Mouse (Mus musculus) bone marrow, adult 2 months (tissue): Measurements from ENCODE around the gene Matk. TPM values are rescaled to one million over a fixed set of nuclear protein-coding genes. Genes with fewer than 3 reads are reported as not detected.

Source experiments
- H3K27ac ChIP-seq: fragments of 200-500 bp; 2 replicates; pipeline ENCODE4 v1.5.1; 2012; ENCODE audit warnings: low read depth, mild to moderate bottlenecking, control low read depth, inconsistent platforms, low read length; ENCODE audit not compliant: control insufficient read depth, poor library complexity, insufficient read depth
- H3K4me1 ChIP-seq: fragments of 200-500 bp; 2 replicates; pipeline ENCODE4 v1.6.1; 2011; ENCODE audit warnings: low read length; ENCODE audit not compliant: control insufficient read depth, insufficient read depth
- H3K4me3 ChIP-seq: fragments of 200-500 bp; replicated peaks from 2 replicates; pipeline ENCODE3; 2011; ENCODE audit warnings: mild to moderate bottlenecking, low read depth, low read length, control low read depth; ENCODE audit not compliant: control insufficient read depth
- CTCF ChIP-seq: fragments of 200-500 bp; IDR thresholded peaks from 2 replicates; pipeline ENCODE4 v1.5.1; 2011; ENCODE audit warnings: low read length, control low read depth; ENCODE audit not compliant: control insufficient read depth, insufficient read depth
- POLR2A ChIP-seq: fragments of 200-500 bp; IDR thresholded peaks from 2 replicates; pipeline ENCODE4 v1.6.1; 2011; ENCODE audit warnings: low read depth, mild to moderate bottlenecking, control low read depth, low read length, borderline replicate concordance; ENCODE audit not compliant: control insufficient read depth
- whole genome bisulfite sequencing: fragments of 180-500 bp; shearing (Covaris S2); methylation state at CpG from one replicate; pipeline ENCODE4 v1.1.7; 2018; 5-methylcytosine and 5-hydroxymethylcytosine counted together
- polyA plus RNA-seq: library from polyadenylated mRNA; stranded (reverse); fragments of >200 nt; gene quantifications from 2 replicates; pipeline ENCODE4 v1.2.4, GENCODE M21; 2011; ENCODE audit warnings: low replicate concordance; ENCODE audit not compliant: missing spikeins, insufficient read depth, insufficient read length

Gene Matk
- polyA plus RNA-seq, 1 experiment, result 18.9 TPM

GRCm38 (mm10) chr10:81249442-81249841, 3.3 kb upstream of the Matk start:
- Histone ChIP-seq H3K27ac (no peak overlapping the region), H3K4me1 (peaks cover 2% of the 10 kb centered on the region), H3K4me3 (no peak overlapping the region)
- WGBS, result 77% methylated on average over 8 of the region's 8 CpGs
- TF ChIP-seq CTCF, result no peak
- no peak for TF ChIP-seq POLR2A

GRCm38 (mm10) chr10:81254886-81255285, 2.2 kb downstream of the Matk start:
- WGBS, result 0% methylated on average over 1 of the region's 1 CpGs
- H3K4me3 ChIP-seq, result no peak overlapping the region
- TF ChIP-seq POLR2A (no peak), CTCF (no peak)
- H3K27ac ChIP-seq, result no peak overlapping the region
- peaks cover 6% of the 10 kb centered on the region for H3K4me1 ChIP-seq

GRCm38 (mm10) chr10:81257158-81258039, 4.7 kb downstream of the Matk start:
- Histone ChIP-seq H3K4me3 (peak overlapping the region; percentile 74), H3K27ac (peak overlapping the region; percentile 17; the same call in 1 of the 2 replicates), H3K4me1 (peaks cover 6% of the 10 kb centered on the region)
- WGBS, result 2% methylated on average over 62 of the region's 62 CpGs
- TF ChIP-seq CTCF, result no peak
- TF ChIP-seq POLR2A, result peak; percentile 13; the same call in 1 of the 2 replicates

GRCm38 (mm10) chr10:81259225-81259884, 6.6 kb downstream of the Matk start:
- H3K27ac ChIP-seq, result no peak overlapping the region
- TF ChIP-seq POLR2A, result no peak
- no peak for TF ChIP-seq CTCF
- WGBS, result 75% methylated on average over 21 of the region's 21 CpGs
- H3K4me3 ChIP-seq, result no peak overlapping the region
- peaks cover 5% of the 10 kb centered on the region; the same call in 1 of the 2 replicates for H3K4me1 ChIP-seq

- H3K4me3 ChIP-seq, result no peak overlapping the region
- no peak for TF ChIP-seq CTCF
- no peak for TF ChIP-seq POLR2A
- H3K4me1 ChIP-seq, result peaks cover 1% of the 10 kb centered on the region; the same call in 1 of the 2 replicates
- no peak overlapping the region for H3K27ac ChIP-seq
- 93% methylated on average over 4 of the region's 4 CpGs for WGBS
These were observed 8.3 kb downstream of the Matk start for GRCm38 (mm10) chr10:81261025-81261424.

GRCm38 (mm10) chr10:81265540-81265939, 12.8 kb downstream of the Matk start:
- TF ChIP-seq POLR2A (no peak), CTCF (no peak)
- no peak overlapping the region for H3K27ac ChIP-seq
- WGBS, result 87% methylated on average over 8 of the region's 8 CpGs
- no peak overlapping the region for H3K4me3 ChIP-seq
- no peaks in the 10 kb centered on the region for H3K4me1 ChIP-seq

- peak within 1 kb of the TSS; percentile 89 for H3K4me3 ChIP-seq
- no peak for TF ChIP-seq CTCF
- TF ChIP-seq POLR2A, result no peak; the same call in 1 of the 2 replicates
- no peaks in the 10 kb centered on the region for H3K4me1 ChIP-seq
- WGBS, result under 1% methylated on average over 48 of the region's 48 CpGs
- H3K27ac ChIP-seq, result peak within 1 kb of the TSS; percentile 87
These were observed 13.7 kb downstream of the Matk start, which contains the start of the genes Mrpl54 and Apba3 for GRCm38 (mm10) chr10:81266211-81267105. Gene Mrpl54, minus strand, starts transcription at chr10:81266934. Gene Apba3, plus strand, starts transcription at chr10:81266960.
